Mouse (Mus musculus): ENCODE results near the gene Calhm1.

GRCm38 (mm10) chr19:47166758-47167157 lies 22.7 kb upstream of the Calhm1 start:
- TF ChIP-seq CTCF (conservative IDR thresholded peaks at IDR 0.05; ENCODE audit: low read length): no peak
- TF ChIP-seq NANOG (IDR thresholded peaks at IDR 0.05; ENCODE audit: borderline replicate concordance, low read length): no peak
- TF ChIP-seq POU5F1 (IDR thresholded peaks at IDR 0.05; ENCODE audit: borderline replicate concordance, low read length): no peak

Data from E14TG2a.4 (cell line).